Mouse (Mus musculus) frontal cortex, adult (tissue): ENCODE data around the gene Commd7.

Source experiments
- ATAC-seq: cut with Nextera tagmentation; 2 replicates; pipeline ENCODE4 v1.9.2; 2017; ENCODE audit warnings: mild to moderate bottlenecking, moderate library complexity, mixed read lengths; ENCODE audit not compliant: low TSS enrichment

Gene Commd7

GRCm38 (mm10) chr2:153622449-153622848 is 10.1 kb downstream of the Commd7 start:
- no peak for ATAC-seq

- ATAC-seq = no peak
Observed at GRCm38 (mm10) chr2:153618889-153619288, 13.7 kb downstream of the Commd7 start.

- ATAC-seq = no peak
Observed at GRCm38 (mm10) chr2:153618439-153618838, 14.1 kb downstream of the Commd7 start.

- no peak for ATAC-seq
Observed at GRCm38 (mm10) chr2:153616893-153617292, 15.7 kb downstream of the Commd7 start.

- ATAC-seq = no peak
Observed at GRCm38 (mm10) chr2:153612594-153613281, 19.8 kb downstream of the Commd7 start.

- no peak for ATAC-seq
Observed at GRCm38 (mm10) chr2:153611743-153612142, 20.8 kb downstream of the Commd7 start.

- ATAC-seq = no peak
Observed at GRCm38 (mm10) chr2:153611241-153611630, 21.3 kb downstream of the Commd7 start.

- ATAC-seq = peak; percentile 75
Observed at GRCm38 (mm10) chr2:153610426-153611240, 21.9 kb downstream of the Commd7 start.

- ATAC-seq = peak; percentile 69
Observed at GRCm38 (mm10) chr2:153609548-153609947, 23.0 kb downstream of the Commd7 start.

- ATAC-seq = no peak
Observed at GRCm38 (mm10) chr2:153609058-153609457, 23.5 kb downstream of the Commd7 start.

GRCm38 (mm10) chr2:153607870-153608515 is 24.6 kb downstream of the Commd7 start:
- no peak for ATAC-seq

GRCm38 (mm10) chr2:153606421-153606820 is 26.2 kb downstream of the Commd7 start:
- ATAC-seq = no peak

- ATAC-seq = no peak
Observed at GRCm38 (mm10) chr2:153603724-153604123, 28.9 kb downstream of the Commd7 start.

GRCm38 (mm10) chr2:153600667-153601648 is 31.6 kb downstream of the Commd7 start:
- ATAC-seq = no peak

- peak; percentile 81 for ATAC-seq
Observed at GRCm38 (mm10) chr2:153600021-153600666, 32.4 kb downstream of the Commd7 start.

- ATAC-seq = no peak
Observed at GRCm38 (mm10) chr2:153597626-153598025, 35.0 kb downstream of the Commd7 start.

- ATAC-seq = no peak
Observed at GRCm38 (mm10) chr2:153597014-153597413, 35.6 kb downstream of the Commd7 start.

GRCm38 (mm10) chr2:153594998-153595397 is 37.6 kb downstream of the Commd7 start:
- no peak for ATAC-seq

- no peak for ATAC-seq
Observed at GRCm38 (mm10) chr2:153593186-153593585, 39.4 kb downstream of the Commd7 start.

- no peak for ATAC-seq
Observed at GRCm38 (mm10) chr2:153592056-153593014, 40.2 kb downstream of the Commd7 start.
